10 mouse cellular contexts compared by ENCODE assay signal in genomic region chr3:51379786-51380659, GRCm38 (mm10). TPM values are rescaled to one million over a fixed set of nuclear protein-coding genes. Genes with fewer than 3 reads are reported as not detected.
DNase-seq lines count a peak whose midpoint lies in the region; ATAC-seq lines count a peak whose summit lies in the region.
"Had no signal": no experiment of that assay in that cellular context is flagged by ENCODE, and none has a peak within 500 bp of the region (broad histone marks: within the 10 kb centered on the region; RNA-seq: fewer than 3 reads in every experiment).

No protein-coding gene starts in this region.

- H3K36me3 ChIP-seq in kidney, embryonic 16.5 days (ENCODE audit: insufficient read depth, low read length) = no peaks in the 10 kb centered on the region

- H3K4me1 ChIP-seq in kidney, embryonic 16.5 days (ENCODE audit: insufficient read depth, low read length) = 0 out of 2 replicates have a peak, but pooled peaks cover 5% of the 10 kb centered on the region

- peak overlapping the region; percentile 66; the same call in 1 of the 2 replicates for H3K27ac ChIP-seq in kidney, embryonic 16.5 days (ENCODE audit: low read length)

- no peaks in the 10 kb centered on the region for H3K27me3 ChIP-seq in kidney, embryonic 16.5 days (ENCODE audit: insufficient read depth, low read length)
- H3K27me3 ChIP-seq: megakaryocyte, embryonic 14.5 days had no signal

- peak; percentile 25; the same call in 1 of the 2 replicates for ATAC-seq in kidney, embryonic 16.5 days (ENCODE audit: low FRiP score, low TSS enrichment)
- no peak for ATAC-seq in megakaryocyte-erythroid progenitor cell, adult 5-6 weeks (replicated peaks; ENCODE audit: low FRiP score, low TSS enrichment, poor library complexity, severe bottlenecking)

- 60% methylated on average over 5 of the region's 5 CpGs for WGBS in kidney, embryonic 16.5 days

- H3K9me3 ChIP-seq in kidney, embryonic 16.5 days (ENCODE audit: low read length) = peaks cover 3% of the 10 kb centered on the region; the same call in 1 of the 2 replicates
- H3K9me3 ChIP-seq: megakaryocyte, embryonic 14.5 days had no signal

- H3K4me2 ChIP-seq in kidney, embryonic 16.5 days (replicated peaks; ENCODE audit: low read depth, low read length) = no peak overlapping the region

- no peak overlapping the region for H3K9ac ChIP-seq in kidney, embryonic 16.5 days (replicated peaks; ENCODE audit: low read length)

- peak; percentile 31 to 64 for DNase-seq in kidney, adult 8-10 months
- DNase-seq in kidney, adult 18-20 months = no peak
- DNase-seq in adipocyte (ENCODE audit: low spot score) = peak; percentile 29
- DNase-seq in lung, postnatal 25 days (ENCODE audit: low spot score) = peak; percentile 48
- no peak for DNase-seq in adrenal gland, postnatal 25 days
- DNase-seq: cerebellum, adult 8-10 months had no signal

- H3K4me3 ChIP-seq in kidney, embryonic 16.5 days (ENCODE audit: low read length) = no peak overlapping the region
- H3K4me3 ChIP-seq: megakaryocyte, embryonic 14.5 days had no signal

RNA-seq across cellular contexts. Expression of gene Mgarp, which starts 16.5 kb away (rescaled TPM):
- polyA plus RNA-seq in kidney, embryonic 16.5 days (2015; fragmentation: Nextera tagmentation; extraction: Ambion mirVana) = 7.3 and 10.5 TPM in 2 replicates
- not detected in 2 replicates for total RNA-seq in megakaryocyte-erythroid progenitor cell, adult 5-6 weeks (2014; fragmentation: Nextera tagmentation)
- not detected in 2 replicates for total RNA-seq in megakaryocyte-erythroid progenitor cell, adult 5-6 weeks (2017)
- total RNA-seq in adrenal gland, postnatal 25 days (2021) = 637 and 688 TPM in 2 replicates
- total RNA-seq: left cerebral cortex, postnatal 10 days had no signal

RNA-seq across cellular contexts. Expression of gene Ndufc1, which starts 28.8 kb away (rescaled TPM):
- 672 and 707 TPM in 2 replicates for polyA plus RNA-seq in kidney, embryonic 16.5 days (2015; fragmentation: Nextera tagmentation; extraction: Ambion mirVana)
- 273 and 323 TPM in 2 replicates for total RNA-seq in megakaryocyte-erythroid progenitor cell, adult 5-6 weeks (2014; fragmentation: Nextera tagmentation)
- total RNA-seq in megakaryocyte-erythroid progenitor cell, adult 5-6 weeks (2017) = 64.5 and 116 TPM in 2 replicates
- total RNA-seq in adrenal gland, postnatal 25 days (2021) = 716 and 732 TPM in 2 replicates

RNA-seq across cellular contexts. Expression of gene Naa15, which starts 34.9 kb away (rescaled TPM):
- polyA plus RNA-seq in kidney, embryonic 16.5 days (2015; fragmentation: Nextera tagmentation; extraction: Ambion mirVana) = 37.7 and 40.9 TPM in 2 replicates
- 116 and 129 TPM in 2 replicates for total RNA-seq in megakaryocyte-erythroid progenitor cell, adult 5-6 weeks (2014; fragmentation: Nextera tagmentation)
- 123 and 152 TPM in 2 replicates for total RNA-seq in megakaryocyte-erythroid progenitor cell, adult 5-6 weeks (2017)
- 56.0 and 65.8 TPM in 2 replicates for total RNA-seq in adrenal gland, postnatal 25 days (2021)

RNA-seq across cellular contexts. Expression of gene Elf2, which starts 39.6 kb away (rescaled TPM):
- polyA plus RNA-seq in kidney, embryonic 16.5 days (2015; fragmentation: Nextera tagmentation; extraction: Ambion mirVana) = 62.9 and 64.4 TPM in 2 replicates
- total RNA-seq in megakaryocyte-erythroid progenitor cell, adult 5-6 weeks (2014; fragmentation: Nextera tagmentation) = 68.1 and 69.2 TPM in 2 replicates
- 117 and 122 TPM in 2 replicates for total RNA-seq in megakaryocyte-erythroid progenitor cell, adult 5-6 weeks (2017)
- total RNA-seq in adrenal gland, postnatal 25 days (2021) = 84.4 and 88.0 TPM in 2 replicates

Comparison
In these comparisons a context has a peak if more than half of its experiments do, and no peak if none do; other contexts are left out.
1. DNase-seq: peak in kidney, adult 8-10 months (2 of 2), adipocyte (single experiment) and lung, postnatal 25 days (single experiment); none in kidney, adult 18-20 months (single experiment) and adrenal gland, postnatal 25 days (single experiment).
2. RNA of gene Mgarp, which starts 16.5 kb away (total RNA-seq): 637 to 688 TPM in adrenal gland, postnatal 25 days; not detected in megakaryocyte-erythroid progenitor cell, adult 5-6 weeks; every median in the first group is over 100 times any median in the second.